8 mouse cellular contexts compared by ENCODE assay signal in genomic region chr6:142040306-142041175, GRCm38 (mm10). TPM values are rescaled to one million over a fixed set of nuclear protein-coding genes. Genes with fewer than 3 reads are reported as not detected.
DNase-seq lines count a peak whose midpoint lies in the region; ATAC-seq lines count a peak whose summit lies in the region.

No protein-coding gene starts in this region.

- no peak overlapping the region for H3K27ac ChIP-seq in hindbrain, embryonic 12.5 days

- H3K9me3 ChIP-seq in hindbrain, embryonic 12.5 days (replicated peaks) = no peaks in the 10 kb centered on the region

- no peak overlapping the region for H3K4me2 ChIP-seq in hindbrain, embryonic 12.5 days (replicated peaks)

- H3K36me3 ChIP-seq in hindbrain, embryonic 12.5 days = no peaks in the 10 kb centered on the region

- H3K4me1 ChIP-seq in hindbrain, embryonic 12.5 days = no peaks in the 10 kb centered on the region

- DNase-seq in thymus, postnatal 0 days (ENCODE audit: low spot score) = peak; percentile 13
- no peak for DNase-seq in thymus, adult 18-20 months
- DNase-seq in embryo, embryonic 10 days (ENCODE audit: low spot score) = peak; percentile 53
- DNase-seq in layer of hippocampus, adult 9-10 months (ENCODE audit: low spot score) = peak; percentile 30
- DNase-seq in skeletal muscle tissue, adult 2 months (ENCODE audit: low read depth, low spot score) = peak; percentile 2
- no peak for DNase-seq in spleen, adult 12 weeks (ENCODE audit: low spot score)

- no peak overlapping the region for H3K4me3 ChIP-seq in hindbrain, embryonic 12.5 days

- H3K9ac ChIP-seq in hindbrain, embryonic 12.5 days = no peak overlapping the region

- no peaks in the 10 kb centered on the region for H3K27me3 ChIP-seq in hindbrain, embryonic 12.5 days

- ATAC-seq in hindbrain, embryonic 12.5 days (ENCODE audit: low FRiP score) = peak; percentile 79
- ATAC-seq in megakaryocyte progenitor cell, adult 5-6 weeks (replicated peaks; ENCODE audit: poor library complexity) = peak; percentile 96

- WGBS in hindbrain, embryonic 12.5 days = 51% methylated on average over 16 of the region's 16 CpGs

RNA-seq across cellular contexts. Expression of gene Gm6614, which starts 29.3 kb away (rescaled TPM):
- polyA plus RNA-seq in thymus, postnatal 0 days (2015; fragmentation: Nextera tagmentation; extraction: Ambion mirVana) = 0.06 TPM in 1 of 2 replicates, not detected in the other
- polyA plus RNA-seq in hindbrain, embryonic 12.5 days (2016; fragmentation: Nextera tagmentation; extraction: Ambion mirVana) = not detected in 2 replicates
- total RNA-seq in megakaryocyte progenitor cell, adult 5-6 weeks (2015) = not detected in 2 replicates
- total RNA-seq in megakaryocyte progenitor cell, adult 5-6 weeks (2017) = not detected in 2 replicates

Comparison
In these comparisons a context has a peak if more than half of its experiments do, and no peak if none do; other contexts are left out.
1. DNase-seq: peak in thymus, postnatal 0 days (single experiment), embryo, embryonic 10 days (single experiment), layer of hippocampus, adult 9-10 months (single experiment) and skeletal muscle tissue, adult 2 months (single experiment); none in thymus, adult 18-20 months (0 of 2) and spleen, adult 12 weeks (single experiment).